Mouse (Mus musculus) midbrain, embryonic 14.5 days (tissue): ENCODE results near the gene Rho. TPM values are rescaled to one million over a fixed set of nuclear protein-coding genes. Genes with fewer than 3 reads are reported as not detected.
A peak's percentile ranks its signal among the peaks of the same experiment; 100 is the strongest.

Source experiments
- ATAC-seq: fragments of 200-750 bp; cut with Nextera tagmentation; 2 replicates; pipeline ENCODE4 v1.8.0; 2017; ENCODE audit warnings: moderate number of reproducible peaks, moderate library complexity; ENCODE audit not compliant: low FRiP score, low TSS enrichment
- DNase-seq: peaks from one replicate; pipeline ENCODE4 v3.0.0-alpha.2; 2015
- H3K27ac ChIP-seq: fragments of 300-500 bp; sonication (generic); replicated peaks from 2 replicates; pipeline ENCODE4 v1.5.1; 2014; ENCODE audit warnings: mild to moderate bottlenecking, low read depth, low read length, moderate library complexity
- H3K27me3 ChIP-seq: fragments of 300-500 bp; sonication (generic); 2 replicates; pipeline ENCODE4 v1.6.1; 2014; ENCODE audit warnings: low read length, control low read depth, mixed read lengths; ENCODE audit not compliant: control insufficient read depth, insufficient read depth
- H3K36me3 ChIP-seq: fragments of 300-500 bp; sonication (generic); 2 replicates; pipeline ENCODE4 v1.6.1; 2014; ENCODE audit warnings: low read length, control low read depth; ENCODE audit not compliant: control insufficient read depth, insufficient read depth
- H3K4me1 ChIP-seq: fragments of 300-500 bp; sonication (generic); 2 replicates; pipeline ENCODE4 v1.6.1; 2014; ENCODE audit warnings: mild to moderate bottlenecking, antibody characterized with exemption, low read length, control low read depth; ENCODE audit not compliant: control insufficient read depth, insufficient read depth
- H3K4me2 ChIP-seq: fragments of 300-500 bp; sonication (generic); 2 replicates; pipeline ENCODE4 v1.6.1; 2014; ENCODE audit warnings: mild to moderate bottlenecking, low read length, moderate library complexity
- H3K4me3 ChIP-seq: fragments of 300-500 bp; sonication (generic); replicated peaks from 2 replicates; pipeline ENCODE4 v1.5.1; 2014; ENCODE audit warnings: low read depth, low read length
- H3K9ac ChIP-seq: fragments of 300-500 bp; sonication (generic); replicated peaks from 2 replicates; pipeline ENCODE4 v1.6.1; 2014; ENCODE audit warnings: mild to moderate bottlenecking, low read length, moderate library complexity
- H3K9me3 ChIP-seq: fragments of 300-500 bp; sonication (generic); 2 replicates; pipeline ENCODE4 v1.6.1; 2016; ENCODE audit warnings: low read length, control low read depth, mixed read lengths; ENCODE audit not compliant: control insufficient read depth
- WGBS: fragments of 180-500 bp; shearing (Covaris S2); extraction: QIAGEN DNeasy Blood & Tissue Kit; methylation state at CpG from one replicate; pipeline ENCODE4 v1.1.7; 2014; 5-methylcytosine and 5-hydroxymethylcytosine counted together
- polyA plus RNA-seq: library from polyadenylated mRNA; unstranded; fragments of >200 nt; fragmentation: Nextera tagmentation; extraction: Ambion mirVana; gene quantifications from 2 replicates; pipeline ENCODE4 v1.2.1, GENCODE M21; 2014

The Rho gene
- polyA plus RNA-seq, 1 experiment from 2014 or later: 0.07 TPM

GRCm38 (mm10) chr6:115972083-115972764 lies 40.7 kb downstream of the Rho start:
- Histone ChIP-seq H3K9ac (no peak overlapping the region), H3K4me3 (no peak overlapping the region), H3K9me3 (no peaks in the 10 kb centered on the region), H3K4me2 (no peak overlapping the region), H3K27me3 (no peaks in the 10 kb centered on the region), H3K27ac (no peak overlapping the region), H3K36me3 (no peaks in the 10 kb centered on the region), H3K4me1 (peaks cover 20% of the 10 kb centered on the region; the same call in 1 of the 2 replicates)
- WGBS: 78% methylated on average over 7 of the region's 7 CpGs
- no peak for DNase-seq
- 0 out of 2 replicates have a peak, but pooled peaks have one; percentile 13 for ATAC-seq

- WGBS: 86% methylated on average over 15 of the region's 15 CpGs
- Histone ChIP-seq H3K9ac (no peak overlapping the region), H3K27me3 (no peaks in the 10 kb centered on the region), H3K4me1 (peaks cover 20% of the 10 kb centered on the region; the same call in 1 of the 2 replicates), H3K4me3 (no peak overlapping the region), H3K4me2 (no peak overlapping the region), H3K9me3 (no peaks in the 10 kb centered on the region), H3K36me3 (no peaks in the 10 kb centered on the region), H3K27ac (no peak overlapping the region)
- DNase-seq: no peak
- no peak for ATAC-seq
Measured at GRCm38 (mm10) chr6:115973139-115973875, 41.8 kb downstream of the Rho start.

GRCm38 (mm10) chr6:115973881-115974662 lies 42.5 kb downstream of the Rho start:
- no peak overlapping the region for H3K4me2 ChIP-seq
- no peaks in the 10 kb centered on the region for H3K9me3 ChIP-seq
- peaks cover 20% of the 10 kb centered on the region; the same call in 1 of the 2 replicates for H3K4me1 ChIP-seq
- H3K36me3 ChIP-seq: no peaks in the 10 kb centered on the region
- ATAC-seq (no peak), DNase-seq (no peak)
- H3K4me3 ChIP-seq: no peak overlapping the region
- H3K9ac ChIP-seq: no peak overlapping the region
- no peak overlapping the region for H3K27ac ChIP-seq
- no peaks in the 10 kb centered on the region for H3K27me3 ChIP-seq
- 63% methylated on average over 16 of the region's 16 CpGs for WGBS

- Histone ChIP-seq H3K9me3 (no peaks in the 10 kb centered on the region), H3K4me1 (peaks cover 20% of the 10 kb centered on the region; the same call in 1 of the 2 replicates), H3K36me3 (no peaks in the 10 kb centered on the region), H3K27me3 (no peaks in the 10 kb centered on the region), H3K9ac (no peak overlapping the region), H3K27ac (no peak overlapping the region), H3K4me2 (no peak overlapping the region), H3K4me3 (no peak overlapping the region)
- ATAC-seq (no peak), DNase-seq (no peak)
- WGBS: 89% methylated on average over 8 of the region's 8 CpGs
Measured at GRCm38 (mm10) chr6:115975606-115976005, 44.1 kb downstream of the Rho start.

GRCm38 (mm10) chr6:115977810-115978209 lies 46.3 kb downstream of the Rho start:
- ATAC-seq (no peak), DNase-seq (no peak)
- H3K4me1 ChIP-seq: peaks cover 5% of the 10 kb centered on the region; the same call in 1 of the 2 replicates
- no peaks in the 10 kb centered on the region for H3K36me3 ChIP-seq
- no peak overlapping the region for H3K9ac ChIP-seq
- no peaks in the 10 kb centered on the region for H3K27me3 ChIP-seq
- no peaks in the 10 kb centered on the region for H3K9me3 ChIP-seq
- no peak overlapping the region for H3K4me2 ChIP-seq
- 89% methylated on average over 15 of the region's 15 CpGs for WGBS
- H3K27ac ChIP-seq: no peak overlapping the region
- no peak overlapping the region for H3K4me3 ChIP-seq

- DNase-seq: no peak
- Histone ChIP-seq H3K9me3 (no peaks in the 10 kb centered on the region), H3K4me1 (peaks cover 3% of the 10 kb centered on the region; the same call in 1 of the 2 replicates), H3K4me3 (no peak overlapping the region), H3K27ac (no peak overlapping the region), H3K27me3 (no peaks in the 10 kb centered on the region), H3K4me2 (no peak overlapping the region), H3K36me3 (no peaks in the 10 kb centered on the region), H3K9ac (no peak overlapping the region)
- ATAC-seq: no peak
- 54% methylated on average over 8 of the region's 8 CpGs for WGBS
Measured at GRCm38 (mm10) chr6:115978596-115978995, 47.0 kb downstream of the Rho start.

- no peak overlapping the region for H3K9ac ChIP-seq
- 57% methylated on average over 7 of the region's 7 CpGs for WGBS
- no peaks in the 10 kb centered on the region for H3K9me3 ChIP-seq
- H3K4me1 ChIP-seq: peaks cover 6% of the 10 kb centered on the region; the same call in 1 of the 2 replicates
- no peaks in the 10 kb centered on the region for H3K36me3 ChIP-seq
- H3K27ac ChIP-seq: no peak overlapping the region
- no peak for DNase-seq
- no peaks in the 10 kb centered on the region for H3K27me3 ChIP-seq
- no peak overlapping the region for H3K4me2 ChIP-seq
- ATAC-seq: no peak
- no peak overlapping the region for H3K4me3 ChIP-seq
Measured at GRCm38 (mm10) chr6:115982889-115983288, 51.3 kb downstream of the Rho start.

- H3K27ac ChIP-seq: no peak overlapping the region
- H3K4me3 ChIP-seq: no peak overlapping the region
- 70% methylated on average over 12 of the region's 12 CpGs for WGBS
- no peak overlapping the region for H3K9ac ChIP-seq
- ATAC-seq (no peak), DNase-seq (no peak)
- no peak overlapping the region for H3K4me2 ChIP-seq
- H3K27me3 ChIP-seq: no peaks in the 10 kb centered on the region
- H3K9me3 ChIP-seq: no peaks in the 10 kb centered on the region
- peaks cover 6% of the 10 kb centered on the region; the same call in 1 of the 2 replicates for H3K4me1 ChIP-seq
- no peaks in the 10 kb centered on the region for H3K36me3 ChIP-seq
Measured at GRCm38 (mm10) chr6:115983306-115984038, 51.9 kb downstream of the Rho start.
